Mouse (Mus musculus) MEL (cell line): Measurements from ENCODE around the gene Tuba1a. TPM values are rescaled to one million over a fixed set of nuclear protein-coding genes. Genes with fewer than 3 reads are reported as not detected.
A peak's percentile ranks its signal among the peaks of the same experiment; 100 is the strongest.
"Not testable (repeated sequence)": the region's sequence is repeated elsewhere in the genome, so short reads cannot be mapped to it uniquely, and the experiment has no call there.

Source experiments
- DNase-seq: peaks from one replicate; pipeline ENCODE4 v3.0.0; 2011; ENCODE audit warnings: low read depth, low spot score
- H3K27ac ChIP-seq: 2 replicates; pipeline ENCODE4 v1.5.1; 2012; ENCODE audit warnings: low read depth, mild to moderate bottlenecking, control low read depth, low read length, moderate library complexity; ENCODE audit not compliant: control insufficient read depth
- H3K27me3 ChIP-seq, 2 experiments: fragments of 150-350 bp in 1 of 2; sonication (generic) in 1 of 2; 2 replicates each; pipeline ENCODE4 v1.6.1; 2012; ENCODE audit warnings: low read length in 2 of 2, mild to moderate bottlenecking in 2 of 2, improper control_type of control experiment in 1 of 2, moderate library complexity in 1 of 2; ENCODE audit not compliant: insufficient read depth in 2 of 2, control insufficient read depth in 1 of 2
- H3K36me3 ChIP-seq, 2 experiments: 2 replicates each; pipeline ENCODE4 v1.6.1; 2012 to 2014; ENCODE audit warnings: low read length in 2 of 2, improper control_type of control experiment in 1 of 2, inconsistent platforms in 1 of 2, mild to moderate bottlenecking in 1 of 2; ENCODE audit not compliant: insufficient read depth in 2 of 2, control insufficient read depth in 1 of 2
- H3K4me1 ChIP-seq, 2 experiments: fragments of 150-350 bp in 1 of 2; sonication (generic) in 1 of 2; 2 replicates each; pipeline ENCODE4 v1.6.1; 2012; ENCODE audit warnings: low read length in 2 of 2, improper control_type of control experiment in 1 of 2, mild to moderate bottlenecking in 1 of 2; ENCODE audit not compliant: insufficient read depth in 2 of 2, control insufficient read depth in 1 of 2
- H3K4me3 ChIP-seq, 2 experiments: fragments of 150-350 bp in 1 of 2; sonication (generic) in 1 of 2; 2 replicates each; pipeline ENCODE4 v1.5.1; 2012; ENCODE audit warnings: low read depth in 2 of 2, low read length in 2 of 2, mild to moderate bottlenecking in 2 of 2, moderate library complexity in 2 of 2, control low read depth in 1 of 2, improper control_type of control experiment in 1 of 2; ENCODE audit not compliant: control insufficient read depth in 1 of 2, insufficient read depth in 1 of 2
- H3K79me2 ChIP-seq: 2 replicates; pipeline ENCODE4 v1.6.1; 2012; ENCODE audit warnings: mild to moderate bottlenecking, low read length, moderate library complexity; ENCODE audit not compliant: control insufficient read depth, poor library complexity, insufficient read depth
- H3K9ac ChIP-seq: 2 replicates; pipeline ENCODE4 v1.6.1; 2012; ENCODE audit warnings: low read depth, mild to moderate bottlenecking, control low read depth, low read length, moderate library complexity; ENCODE audit not compliant: control insufficient read depth, poor library complexity, severe bottlenecking
- H3K9me3 ChIP-seq: fragments of 150-350 bp; sonication (generic); replicated peaks from 2 replicates; pipeline ENCODE4 v1.6.1; 2012; ENCODE audit warnings: mild to moderate bottlenecking, low read length, improper control_type of control experiment, moderate library complexity; ENCODE audit not compliant: insufficient read depth
- CHD1 ChIP-seq: IDR thresholded peaks from 2 replicates; pipeline ENCODE4 v1.6.1; 2012; ENCODE audit warnings: low read depth, mild to moderate bottlenecking, inconsistent platforms, low read length, improper control_type of control experiment
- CTCF ChIP-seq, 3 experiments: IDR thresholded peaks in 2 of 3; conservative IDR thresholded peaks in 1 of 3; 2 replicates each; pipeline ENCODE4 v1.5.1; 2011 to 2012; ENCODE audit warnings: low read length in 3 of 3, low read depth in 2 of 3, mild to moderate bottlenecking in 2 of 3, improper control_type of control experiment in 1 of 3, inconsistent platforms in 1 of 3, mixed read lengths in 1 of 3, moderate library complexity in 1 of 3; ENCODE audit not compliant: control insufficient read depth in 1 of 3, insufficient read depth in 1 of 3, poor library complexity in 1 of 3, severe bottlenecking in 1 of 3
- MAFK ChIP-seq: IDR thresholded peaks from 2 replicates; pipeline ENCODE4 v1.6.1; 2011; ENCODE audit warnings: low read depth, mild to moderate bottlenecking, low read length, improper control_type of control experiment, borderline replicate concordance
- MYB ChIP-seq: IDR thresholded peaks from 2 replicates; pipeline ENCODE4 v1.6.1; 2011; ENCODE audit warnings: mild to moderate bottlenecking, low read depth, low read length, improper control_type of control experiment
- ZNF384 ChIP-seq: IDR thresholded peaks from 2 replicates; pipeline ENCODE4 v1.6.1; 2012; ENCODE audit warnings: low read depth, mild to moderate bottlenecking, inconsistent platforms, low read length, improper control_type of control experiment
- polyA plus RNA-seq, 2 experiments: library from polyadenylated mRNA; stranded (reverse) in 1 of 2; unstranded in 1 of 2; fragments of >175 nt in 1 of 2; fragments of >200 nt in 1 of 2; gene quantifications; 2 replicates each; pipeline versions ENCODE4 v1.2.1 to v1.2.4; 2012; ENCODE audit warnings: low replicate concordance in 2 of 2, low read depth in 1 of 2; ENCODE audit not compliant: insufficient read length in 2 of 2, insufficient read depth in 1 of 2, missing spikeins in 1 of 2
- total RNA-seq: library from RNA; depleted of rRNA; stranded (reverse); fragments of 300-350 nt; gene quantifications from 2 replicates; pipeline ENCODE4 v1.2.3, GENCODE M21; 2012

Tuba1a gene
- total and polyA plus RNA-seq, 3 experiments: 83.6 to 112 TPM; not detected in 1

- Histone ChIP-seq H3K27ac (no peak overlapping the region), H3K4me1 (no peaks in the 10 kb centered on the region), H3K9me3 (no peaks in the 10 kb centered on the region), H3K27me3 (peaks cover 12 to 28% of the 10 kb centered on the region in 2 experiments), H3K79me2 (no peaks in the 10 kb centered on the region), H3K4me3 (no peak overlapping the region), H3K36me3 (no peaks in the 10 kb centered on the region), H3K9ac (no peak overlapping the region)
- no peak for DNase-seq
- TF ChIP-seq MYB (no peak), CHD1 (no peak)
These were observed 24.4 kb upstream of the Tuba1a start for GRCm38 (mm10) chr15:98977759-98978408.

- H3K9ac ChIP-seq: no peak overlapping the region
- TF ChIP-seq ZNF384 (no peak), MAFK (peak; percentile 92)
These were observed 23.6 kb upstream of the Tuba1a start for GRCm38 (mm10) chr15:98976763-98977758.

GRCm38 (mm10) chr15:98973015-98973614 is 19.6 kb upstream of the Tuba1a start:
- H3K79me2 ChIP-seq: no peaks in the 10 kb centered on the region
- H3K36me3 ChIP-seq: no peaks in the 10 kb centered on the region
- H3K4me3 ChIP-seq: no peak overlapping the region
- no peak for DNase-seq
- no peak for TF ChIP-seq CTCF (IDR thresholded peaks at IDR 0.05 in 2 of 3, conservative IDR thresholded peaks at IDR 0.05 in 1 of 3; ENCODE audit: control insufficient read depth in 1 of 3, insufficient read depth in 1 of 3, low read depth in 2 of 3, low read length in 3 of 3, poor library complexity in 1 of 3, severe bottlenecking in 1 of 3)
- peaks cover 16 to 20% of the 10 kb centered on the region in 2 experiments for H3K27me3 ChIP-seq
- H3K27ac ChIP-seq: no peak overlapping the region
- H3K9ac ChIP-seq: no peak overlapping the region
- H3K4me1 ChIP-seq: no peaks in the 10 kb centered on the region
- no peaks in the 10 kb centered on the region for H3K9me3 ChIP-seq

More at GRCm38 (mm10) chr15:98976763-98977758, 23.6 kb upstream of the Tuba1a start:
- DNase-seq: no peak
- no peaks in the 10 kb centered on the region for H3K9me3 ChIP-seq
- no peak overlapping the region for H3K4me3 ChIP-seq
- no peaks in the 10 kb centered on the region for H3K4me1 ChIP-seq
- no peaks in the 10 kb centered on the region for H3K36me3 ChIP-seq
- no peak overlapping the region for H3K27ac ChIP-seq
- peaks cover 12 to 28% of the 10 kb centered on the region in 2 experiments for H3K27me3 ChIP-seq
- no peaks in the 10 kb centered on the region for H3K79me2 ChIP-seq

GRCm38 (mm10) chr15:98971576-98972320 is 18.2 kb upstream of the Tuba1a start:
- H3K79me2 ChIP-seq, H3K9me3 ChIP-seq, H3K4me1 ChIP-seq, H3K27ac ChIP-seq, H3K9ac ChIP-seq, H3K36me3 ChIP-seq, H3K4me3 ChIP-seq, DNase-seq: not testable (repeated sequence)
- H3K27me3 ChIP-seq: peaks cover 14 to 16% of the 10 kb centered on the region in 2 experiments
